Mouse (Mus musculus) frontal cortex, postnatal 14 days (tissue): Measurements from ENCODE around the gene Mars.

Experiments
- DNase-seq, 2 experiments: peaks; one replicate each; pipeline ENCODE4 v3.0.0; 2022; ENCODE audit warnings: low spot score in 2 of 2

The Mars gene

DNA sequence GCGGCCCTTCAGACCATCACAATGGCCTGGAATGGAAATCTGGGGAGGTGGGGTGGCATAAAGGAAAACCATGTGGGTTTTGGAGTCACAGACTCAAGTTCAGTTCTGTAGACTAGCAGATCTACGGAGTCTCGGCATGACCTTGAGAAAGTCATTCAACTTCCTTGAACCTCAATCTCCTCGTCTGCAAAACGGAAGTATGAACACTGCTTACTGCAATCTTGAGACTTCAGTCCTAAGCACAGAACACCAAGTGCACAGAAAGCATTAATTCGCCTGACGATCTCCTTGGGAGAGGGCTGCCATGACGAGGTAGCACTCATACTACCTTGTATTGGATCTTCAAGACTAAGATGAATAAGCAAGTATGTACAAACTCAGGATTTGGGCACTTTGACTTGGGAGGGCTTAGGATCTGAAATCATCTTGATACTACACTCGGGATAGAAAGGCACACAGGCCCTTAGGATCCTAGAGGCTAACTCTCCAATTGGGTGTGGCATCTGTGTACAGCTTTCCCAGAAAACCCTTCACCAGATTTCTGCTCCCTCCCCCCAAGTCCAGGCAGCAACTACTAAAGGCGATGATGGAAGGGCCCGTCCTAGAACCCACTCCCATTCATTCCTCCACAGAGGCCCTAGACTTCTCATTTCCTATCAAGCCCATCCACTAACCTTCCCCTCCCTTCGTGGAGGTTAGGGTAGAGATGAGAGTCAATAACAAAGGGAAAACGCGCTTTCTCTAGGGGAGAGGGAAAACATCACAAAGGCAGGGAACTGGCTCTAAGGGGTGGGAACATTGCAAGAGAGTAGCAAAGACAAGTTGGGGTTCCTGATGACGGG lies 49.7 kb downstream of the Mars start:
- DNase-seq, result no peak

GRCm38 (mm10) chr10:127258489-127258888 lies 53.1 kb downstream of the Mars start:
- DNase-seq, result no peak

DNA sequence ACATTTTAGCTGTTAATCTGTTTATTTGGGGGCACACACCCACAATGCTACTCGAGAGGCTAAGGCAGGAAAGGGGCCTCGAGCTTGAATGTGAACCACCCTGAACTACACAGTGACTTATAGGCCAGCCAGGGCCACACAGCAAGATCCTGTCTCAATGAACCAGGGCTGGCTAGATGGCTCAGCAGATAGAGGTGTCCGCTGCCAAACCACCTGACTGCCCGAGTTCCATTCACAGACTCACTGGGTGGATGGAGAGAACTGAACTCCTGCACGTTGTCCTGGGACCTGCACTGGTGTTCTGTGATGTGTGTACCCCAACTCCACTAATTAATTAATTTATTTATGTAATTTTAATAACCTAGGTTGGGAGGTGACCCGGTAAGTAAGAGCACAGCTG lies 53.8 kb downstream of the Mars start:
- DNase-seq, result no peak

DNA sequence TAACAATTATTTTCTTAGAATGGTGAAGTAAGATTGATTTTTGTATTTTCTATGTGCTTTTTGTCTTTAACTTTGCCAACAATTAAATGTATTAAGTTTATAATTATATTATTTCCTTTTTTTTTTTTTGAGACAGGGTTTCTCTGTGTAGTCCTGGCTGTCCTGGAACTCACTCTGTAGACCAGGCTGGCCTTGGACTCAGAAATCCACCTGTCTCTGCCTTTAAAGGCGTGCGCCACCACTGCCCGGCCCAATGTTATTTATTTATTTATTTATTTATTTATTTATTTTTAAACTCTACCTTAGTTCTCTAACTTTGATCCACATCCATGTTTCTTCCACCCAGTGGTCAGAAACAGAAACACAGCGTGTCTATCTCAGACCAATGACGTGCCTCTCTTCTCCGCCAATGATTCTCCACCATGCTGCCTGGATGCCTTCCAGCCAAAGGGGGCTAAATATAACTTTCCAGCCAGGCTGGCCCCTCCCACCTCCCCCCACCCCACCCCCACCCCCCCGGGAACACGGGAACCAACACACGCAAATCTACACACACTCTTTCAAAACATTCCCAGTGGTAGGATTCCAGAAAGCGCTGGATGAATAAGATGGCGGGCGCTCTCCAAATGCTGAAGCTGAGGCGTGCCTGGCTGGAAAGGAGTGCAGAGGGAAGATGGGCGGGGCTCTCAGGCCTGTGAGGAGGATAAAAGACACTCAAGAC lies 55.8 kb downstream of the Mars start:
- DNase-seq, result no peak

DNA sequence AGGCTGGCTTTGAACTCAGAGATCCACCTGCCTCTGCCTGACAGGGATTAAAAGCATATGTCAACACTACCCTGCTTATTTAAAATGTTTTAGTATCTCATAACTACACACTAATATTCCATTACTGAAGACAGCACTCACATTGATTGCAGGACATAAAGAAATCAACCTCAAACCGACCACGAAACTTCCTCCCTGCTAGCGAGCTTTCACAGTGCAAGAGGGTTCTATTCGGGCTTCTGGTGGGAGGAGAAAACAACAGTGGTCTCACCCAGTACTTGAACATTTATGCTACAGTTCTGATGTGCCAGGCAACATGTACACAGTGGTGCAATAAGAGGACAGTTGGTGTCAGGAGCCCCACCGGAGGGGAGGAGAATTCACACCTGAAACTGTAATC lies 60.8 kb downstream of the Mars start:
- no peak for DNase-seq
